Mouse (Mus musculus): ENCODE data around the gene Apol7e. TPM values are rescaled to one million over a fixed set of nuclear protein-coding genes. Genes with fewer than 3 reads are reported as not detected.
"Not testable (repeated sequence)": the region's sequence is repeated elsewhere in the genome, so short reads cannot be mapped to it uniquely, and the experiment has no call there.

Apol7e gene
- polyA plus RNA-seq, 1 experiment: 0.54 TPM

DNA sequence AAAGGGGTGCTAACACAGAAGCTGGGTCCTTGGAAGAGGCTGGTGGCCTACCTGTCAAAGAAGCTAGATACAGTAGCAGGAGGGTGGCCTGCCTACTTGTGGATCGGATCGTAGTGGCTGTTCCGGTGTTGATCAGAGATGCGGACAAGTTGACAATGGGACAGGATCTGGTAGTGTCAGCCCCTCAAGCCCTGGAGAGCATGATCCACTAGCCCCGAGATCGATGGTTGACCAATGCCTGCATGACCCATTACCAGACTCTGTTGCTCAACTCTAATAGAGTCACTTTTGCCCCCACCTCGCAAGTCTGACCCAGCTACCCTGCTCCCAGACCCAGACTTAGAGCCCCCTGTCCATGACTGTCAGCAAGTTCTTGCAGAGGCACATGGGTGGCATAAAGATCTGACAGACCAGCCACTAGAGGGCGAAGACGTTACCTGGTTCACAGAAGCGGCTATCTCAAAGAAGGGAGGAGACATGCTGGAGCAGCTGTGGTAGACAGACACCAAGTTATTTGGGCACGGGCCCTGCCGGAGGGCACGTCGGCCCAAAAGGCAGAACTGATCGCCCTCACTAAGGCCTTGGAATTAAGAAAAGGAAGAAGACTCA lies 3.9 kb upstream of the Apol7e start:
- H3K4me1 ChIP-seq (ENCODE audit: control insufficient read depth, insufficient read depth, low read length); H3K27ac ChIP-seq (ENCODE audit: insufficient read depth, low read length); H3K9me3 ChIP-seq (replicated peaks; ENCODE audit: control insufficient read depth, insufficient read depth, low read length, poor library complexity, severe bottlenecking); H3K27me3 ChIP-seq (ENCODE audit: control insufficient read depth, insufficient read depth, low read length, poor library complexity, severe bottlenecking); H3K36me3 ChIP-seq (ENCODE audit: control insufficient read depth, insufficient read depth, low read length, poor library complexity, severe bottlenecking); H3K4me3 ChIP-seq (ENCODE audit: low read depth, low read length); H3K9ac ChIP-seq (ENCODE audit: low read depth, poor library complexity, severe bottlenecking): not testable (repeated sequence)
- peak; percentile 51 for TF ChIP-seq CTCF (IDR thresholded peaks at IDR 0.05; ENCODE audit: low read depth, low read length)

- H3K27ac ChIP-seq (ENCODE audit: insufficient read depth, low read length); H3K9ac ChIP-seq (ENCODE audit: low read depth, poor library complexity, severe bottlenecking); H3K27me3 ChIP-seq (ENCODE audit: control insufficient read depth, insufficient read depth, low read length, poor library complexity, severe bottlenecking); H3K36me3 ChIP-seq (ENCODE audit: control insufficient read depth, insufficient read depth, low read length, poor library complexity, severe bottlenecking); H3K4me3 ChIP-seq (ENCODE audit: low read depth, low read length); H3K9me3 ChIP-seq (replicated peaks; ENCODE audit: control insufficient read depth, insufficient read depth, low read length, poor library complexity, severe bottlenecking); H3K4me1 ChIP-seq (ENCODE audit: control insufficient read depth, insufficient read depth, low read length): not testable (repeated sequence)
Observed at GRCm38 (mm10) chr15:77705306-77705705, 6.6 kb downstream of the Apol7e start.

- H3K9me3 ChIP-seq (replicated peaks; ENCODE audit: control insufficient read depth, insufficient read depth, low read length, poor library complexity, severe bottlenecking); H3K27ac ChIP-seq (ENCODE audit: insufficient read depth, low read length); H3K4me1 ChIP-seq (ENCODE audit: control insufficient read depth, insufficient read depth, low read length); H3K9ac ChIP-seq (ENCODE audit: low read depth, poor library complexity, severe bottlenecking); H3K4me3 ChIP-seq (ENCODE audit: low read depth, low read length); H3K27me3 ChIP-seq (ENCODE audit: control insufficient read depth, insufficient read depth, low read length, poor library complexity, severe bottlenecking); H3K36me3 ChIP-seq (ENCODE audit: control insufficient read depth, insufficient read depth, low read length, poor library complexity, severe bottlenecking): not testable (repeated sequence)
Observed at GRCm38 (mm10) chr15:77708936-77709335, 10.3 kb downstream of the Apol7e start.

GRCm38 (mm10) chr15:77718240-77718639 lies 19.6 kb downstream of the Apol7e start:
- not testable (repeated sequence) for H3K9me3 ChIP-seq (replicated peaks; ENCODE audit: control insufficient read depth, insufficient read depth, low read length, poor library complexity, severe bottlenecking); H3K9ac ChIP-seq (ENCODE audit: low read depth, poor library complexity, severe bottlenecking); H3K4me3 ChIP-seq (ENCODE audit: low read depth, low read length); H3K27ac ChIP-seq (ENCODE audit: insufficient read depth, low read length); H3K36me3 ChIP-seq (ENCODE audit: control insufficient read depth, insufficient read depth, low read length, poor library complexity, severe bottlenecking); H3K27me3 ChIP-seq (ENCODE audit: control insufficient read depth, insufficient read depth, low read length, poor library complexity, severe bottlenecking); H3K4me1 ChIP-seq (ENCODE audit: control insufficient read depth, insufficient read depth, low read length)

- H3K27me3 ChIP-seq (ENCODE audit: control insufficient read depth, insufficient read depth, low read length, poor library complexity, severe bottlenecking); H3K4me1 ChIP-seq (ENCODE audit: control insufficient read depth, insufficient read depth, low read length); H3K9me3 ChIP-seq (replicated peaks; ENCODE audit: control insufficient read depth, insufficient read depth, low read length, poor library complexity, severe bottlenecking); H3K4me3 ChIP-seq (ENCODE audit: low read depth, low read length); H3K27ac ChIP-seq (ENCODE audit: insufficient read depth, low read length); H3K9ac ChIP-seq (ENCODE audit: low read depth, poor library complexity, severe bottlenecking); H3K36me3 ChIP-seq (ENCODE audit: control insufficient read depth, insufficient read depth, low read length, poor library complexity, severe bottlenecking): not testable (repeated sequence)
Observed at GRCm38 (mm10) chr15:77721509-77721908, 22.9 kb downstream of the Apol7e start.

DNA sequence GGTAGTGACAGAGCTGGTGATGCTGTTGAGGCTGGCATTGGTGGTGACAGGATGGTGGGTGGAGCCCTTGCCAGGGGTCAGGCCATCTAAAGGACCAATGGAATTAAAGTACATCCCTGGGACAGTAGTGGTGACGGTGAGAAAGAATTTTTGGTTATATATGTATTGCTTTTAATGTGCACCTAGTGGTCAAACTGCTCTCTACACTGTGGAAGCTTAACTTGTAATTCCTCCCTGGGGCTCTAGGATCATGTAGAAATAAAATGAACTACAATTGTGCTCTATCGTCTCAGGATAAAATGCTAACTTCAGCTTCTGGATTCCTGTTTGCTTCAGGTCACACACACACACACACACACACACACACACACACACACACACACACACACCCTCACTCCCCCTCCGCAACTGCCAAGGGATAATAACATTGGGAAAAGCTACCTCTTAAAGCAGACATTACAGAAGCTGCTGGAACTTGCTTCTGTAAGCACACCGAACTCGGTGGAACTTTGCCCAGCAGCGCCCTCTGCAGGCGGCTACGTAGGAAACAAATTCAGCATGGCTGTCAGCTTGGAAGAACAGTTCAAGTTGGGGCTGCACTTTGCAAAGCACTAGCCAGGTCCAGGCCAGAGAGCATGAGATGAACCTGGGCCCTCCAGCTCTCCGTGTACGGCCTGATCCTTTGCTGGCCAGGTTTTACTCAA lies 25.7 kb downstream of the Apol7e start:
- H3K36me3 ChIP-seq (ENCODE audit: control insufficient read depth, insufficient read depth, low read length, poor library complexity, severe bottlenecking); H3K9me3 ChIP-seq (replicated peaks; ENCODE audit: control insufficient read depth, insufficient read depth, low read length, poor library complexity, severe bottlenecking); H3K27ac ChIP-seq (ENCODE audit: insufficient read depth, low read length); H3K27me3 ChIP-seq (ENCODE audit: control insufficient read depth, insufficient read depth, low read length, poor library complexity, severe bottlenecking); H3K4me3 ChIP-seq (ENCODE audit: low read depth, low read length); H3K9ac ChIP-seq (ENCODE audit: low read depth, poor library complexity, severe bottlenecking); H3K4me1 ChIP-seq (ENCODE audit: control insufficient read depth, insufficient read depth, low read length): not testable (repeated sequence)

GRCm38 (mm10) chr15:77725393-77726020 lies 26.9 kb downstream of the Apol7e start:
- not testable (repeated sequence) for H3K9me3 ChIP-seq (replicated peaks; ENCODE audit: control insufficient read depth, insufficient read depth, low read length, poor library complexity, severe bottlenecking); H3K4me1 ChIP-seq (ENCODE audit: control insufficient read depth, insufficient read depth, low read length); H3K4me3 ChIP-seq (ENCODE audit: low read depth, low read length); H3K9ac ChIP-seq (ENCODE audit: low read depth, poor library complexity, severe bottlenecking); H3K27ac ChIP-seq (ENCODE audit: insufficient read depth, low read length); H3K27me3 ChIP-seq (ENCODE audit: control insufficient read depth, insufficient read depth, low read length, poor library complexity, severe bottlenecking); H3K36me3 ChIP-seq (ENCODE audit: control insufficient read depth, insufficient read depth, low read length, poor library complexity, severe bottlenecking)

GRCm38 (mm10) chr15:77727139-77727538 lies 28.5 kb downstream of the Apol7e start:
- not testable (repeated sequence) for H3K9ac ChIP-seq (ENCODE audit: low read depth, poor library complexity, severe bottlenecking); H3K9me3 ChIP-seq (replicated peaks; ENCODE audit: control insufficient read depth, insufficient read depth, low read length, poor library complexity, severe bottlenecking); H3K27ac ChIP-seq (ENCODE audit: insufficient read depth, low read length); H3K27me3 ChIP-seq (ENCODE audit: control insufficient read depth, insufficient read depth, low read length, poor library complexity, severe bottlenecking); H3K36me3 ChIP-seq (ENCODE audit: control insufficient read depth, insufficient read depth, low read length, poor library complexity, severe bottlenecking); H3K4me3 ChIP-seq (ENCODE audit: low read depth, low read length); H3K4me1 ChIP-seq (ENCODE audit: control insufficient read depth, insufficient read depth, low read length)

- H3K9me3 ChIP-seq (replicated peaks; ENCODE audit: control insufficient read depth, insufficient read depth, low read length, poor library complexity, severe bottlenecking); H3K27me3 ChIP-seq (ENCODE audit: control insufficient read depth, insufficient read depth, low read length, poor library complexity, severe bottlenecking); H3K9ac ChIP-seq (ENCODE audit: low read depth, poor library complexity, severe bottlenecking); H3K4me1 ChIP-seq (ENCODE audit: control insufficient read depth, insufficient read depth, low read length); H3K36me3 ChIP-seq (ENCODE audit: control insufficient read depth, insufficient read depth, low read length, poor library complexity, severe bottlenecking); H3K27ac ChIP-seq (ENCODE audit: insufficient read depth, low read length); H3K4me3 ChIP-seq (ENCODE audit: low read depth, low read length): not testable (repeated sequence)
Observed at GRCm38 (mm10) chr15:77727745-77728144, 29.1 kb downstream of the Apol7e start.

Measured in ES-Bruce4 (cell line).